ENCODE assay signal across 9 mouse cellular contexts in genomic region chr9:109907300-109907699, GRCm38 (mm10). TPM values are rescaled to one million over a fixed set of nuclear protein-coding genes. Genes with fewer than 3 reads are reported as not detected.
DNase-seq lines count a peak whose midpoint lies in the region; ATAC-seq and TF ChIP-seq lines count a peak whose summit lies in the region.
"Had no signal": no experiment of that assay in that cellular context is flagged by ENCODE, and none has a peak within 500 bp of the region (broad histone marks: within the 10 kb centered on the region; RNA-seq: fewer than 3 reads in every experiment).

No protein-coding gene starts in this region.

- TF ChIP-seq CTCF in C2C12 (IDR thresholded peaks at IDR 0.05; ENCODE audit: control insufficient read depth, insufficient read depth, insufficient read length), result no peak
- TF ChIP-seq CTCF in lung, embryonic 14.5 days (IDR thresholded peaks at IDR 0.05; ENCODE audit: low read depth), result no peak

- no peaks in the 10 kb centered on the region for H3K27me3 ChIP-seq in C2C12 (ENCODE audit: control insufficient read depth, insufficient read depth, insufficient read length)
- no peaks in the 10 kb centered on the region for H3K27me3 ChIP-seq in heart, embryonic 13.5 days (replicated peaks)
- H3K27me3 ChIP-seq in lung, embryonic 14.5 days (ENCODE audit: insufficient read depth, low read length), result no peaks in the 10 kb centered on the region

- H3K4me2 ChIP-seq in heart, embryonic 13.5 days, result no peak overlapping the region
- H3K4me2 ChIP-seq in lung, embryonic 14.5 days, result no peak overlapping the region

- H3ac ChIP-seq in C2C12 (ENCODE audit: control insufficient read depth, insufficient read length, low read depth), result no peak overlapping the region

- no peaks in the 10 kb centered on the region for H3K36me3 ChIP-seq in C2C12 (ENCODE audit: control insufficient read depth, insufficient read depth)
- H3K36me3 ChIP-seq in heart, embryonic 13.5 days, result no peaks in the 10 kb centered on the region
- H3K36me3 ChIP-seq in lung, embryonic 14.5 days (ENCODE audit: insufficient read depth), result no peaks in the 10 kb centered on the region

- H3K27ac ChIP-seq in heart, embryonic 13.5 days (replicated peaks), result peak overlapping the region; percentile 37; the same call in 1 of the 2 replicates
- no peak overlapping the region for H3K27ac ChIP-seq in lung, embryonic 14.5 days (ENCODE audit: low read depth)
- H3K27ac ChIP-seq: liver, embryonic 14.5 days had no signal

- H3K79me2 ChIP-seq in C2C12 (ENCODE audit: control insufficient read depth, insufficient read depth), result no peaks in the 10 kb centered on the region

- H3K9me3 ChIP-seq in heart, embryonic 13.5 days, result no peaks in the 10 kb centered on the region
- H3K9me3 ChIP-seq in lung, embryonic 14.5 days (ENCODE audit: low read depth, low read length), result no peaks in the 10 kb centered on the region

- 0 out of 2 replicates have a peak overlapping the region, but pooled peaks have one; percentile 21 for H3K9ac ChIP-seq in heart, embryonic 13.5 days
- H3K9ac ChIP-seq in lung, embryonic 14.5 days, result no peak overlapping the region
- H3K9ac ChIP-seq: liver, embryonic 14.5 days had no signal

- no peak overlapping the region for H3K4me3 ChIP-seq in C2C12 (ENCODE audit: insufficient read depth, poor library complexity, severe bottlenecking)
- no peak overlapping the region for H3K4me3 ChIP-seq in heart, embryonic 13.5 days
- H3K4me3 ChIP-seq in lung, embryonic 14.5 days (ENCODE audit: low read depth, low read length), result no peak overlapping the region

- DNase-seq in adipocyte (ENCODE audit: low spot score), result peak; percentile 72
- DNase-seq in lung, embryonic 14.5 days, result peak; percentile 44
- DNase-seq in frontal cortex, postnatal 36 days (ENCODE audit: low spot score in 2 of 2), result no peak
- no peak for DNase-seq in cerebellum, adult 11-12 months

- 46% methylated on average over 8 of the region's 8 CpGs for WGBS in heart, embryonic 13.5 days
- WGBS in lung, embryonic 14.5 days, result 44% methylated on average over 8 of the region's 8 CpGs

- ATAC-seq in heart, embryonic 13.5 days (ENCODE audit: extremely low read depth, insufficient number of reproducible peaks, low FRiP score, low TSS enrichment), result no peak
- ATAC-seq in lung, embryonic 14.5 days (ENCODE audit: insufficient read depth), result peak; percentile 60; the same call in 1 of the 2 replicates
- ATAC-seq in megakaryocyte progenitor cell, adult 5-6 weeks (replicated peaks; ENCODE audit: poor library complexity), result no peak

- H3K4me1 ChIP-seq in heart, embryonic 13.5 days, result peaks cover 19% of the 10 kb centered on the region
- H3K4me1 ChIP-seq in lung, embryonic 14.5 days (ENCODE audit: insufficient read depth), result no peaks in the 10 kb centered on the region

- H3K79me3 ChIP-seq in C2C12 (ENCODE audit: low read depth), result no peaks in the 10 kb centered on the region

TF ChIP-seq in C2C12, 6 proteins besides CTCF, POLR2A, EP300 and RAD21:
- TF ChIP-seq MYOG (IDR thresholded peaks at IDR 0.05; ENCODE audit: control insufficient read depth, extremely low read depth, insufficient read length) (no peak), FOSL1 (IDR thresholded peaks at IDR 0.05; ENCODE audit: insufficient read depth, low read length, poor library complexity, severe bottlenecking) (no peak), USF1 (IDR thresholded peaks at IDR 0.05; ENCODE audit: low read depth) (no peak), MYOD1 (IDR thresholded peaks at IDR 0.05; ENCODE audit: control insufficient read depth, insufficient read length, low read depth) (no peak), CEBPB (IDR thresholded peaks at IDR 0.05; ENCODE audit: low read depth) (no peak), MAX (IDR thresholded peaks at IDR 0.05) (peak; percentile 23)

RNA-seq across cellular contexts. Expression of gene Map4, which starts 24.0 kb away (rescaled TPM):
- polyA plus RNA-seq in C2C12 (2012; fragmentation: generic; extraction: Trizol), result 135 TPM
- 77.3 and 82.0 TPM in 2 replicates for polyA plus RNA-seq in heart, embryonic 13.5 days (2015; fragmentation: Nextera tagmentation; extraction: Ambion mirVana)
- 55.2 and 57.5 TPM in 2 replicates for polyA plus RNA-seq in lung, embryonic 14.5 days (2014; fragmentation: Nextera tagmentation; extraction: Ambion mirVana)
- 26.7 and 32.2 TPM in 2 replicates for total RNA-seq in megakaryocyte progenitor cell, adult 5-6 weeks (2015)
- 20.1 and 26.3 TPM in 2 replicates for total RNA-seq in megakaryocyte progenitor cell, adult 5-6 weeks (2017)

RNA-seq across cellular contexts. Expression of gene Cdc25a, which starts 31.9 kb away (rescaled TPM):
- polyA plus RNA-seq in C2C12 (2012; fragmentation: generic; extraction: Trizol), result 23.3 TPM
- 17.8 and 19.5 TPM in 2 replicates for polyA plus RNA-seq in heart, embryonic 13.5 days (2015; fragmentation: Nextera tagmentation; extraction: Ambion mirVana)
- polyA plus RNA-seq in lung, embryonic 14.5 days (2014; fragmentation: Nextera tagmentation; extraction: Ambion mirVana), result 34.0 and 40.4 TPM in 2 replicates
- 28.8 and 33.8 TPM in 2 replicates for total RNA-seq in megakaryocyte progenitor cell, adult 5-6 weeks (2015)
- 46.3 and 55.2 TPM in 2 replicates for total RNA-seq in megakaryocyte progenitor cell, adult 5-6 weeks (2017)

RNA-seq across cellular contexts. Expression of gene Camp, which starts 57.9 kb away (rescaled TPM):
- not detected for polyA plus RNA-seq in C2C12 (2012; fragmentation: generic; extraction: Trizol)
- 0.74 and 1.5 TPM in 2 replicates for polyA plus RNA-seq in heart, embryonic 13.5 days (2015; fragmentation: Nextera tagmentation; extraction: Ambion mirVana)
- polyA plus RNA-seq in lung, embryonic 14.5 days (2014; fragmentation: Nextera tagmentation; extraction: Ambion mirVana), result 1.2 TPM in 1 of 2 replicates, not detected in the other
- 257 and 482 TPM in 2 replicates for total RNA-seq in megakaryocyte progenitor cell, adult 5-6 weeks (2015)
- total RNA-seq in megakaryocyte progenitor cell, adult 5-6 weeks (2017), result 178 and 390 TPM in 2 replicates
- polyA plus RNA-seq: urinary bladder, adult 2 months had no signal

Comparison
In these comparisons a context has a peak if more than half of its experiments do, and no peak if none do; other contexts are left out.
1. DNase-seq: peak in adipocyte (single experiment) and lung, embryonic 14.5 days (single experiment); none in frontal cortex, postnatal 36 days (0 of 2) and cerebellum, adult 11-12 months (single experiment).